Mouse (Mus musculus): ENCODE measurements around the gene Zswim4. TPM values are rescaled to one million over a fixed set of nuclear protein-coding genes. Genes with fewer than 3 reads are reported as not detected.
A peak's percentile ranks its signal among the peaks of the same experiment; 100 is the strongest.

Zswim4 gene
- polyA plus RNA-seq, 1 experiment from 2014 or later = 37.2 TPM

DNA sequence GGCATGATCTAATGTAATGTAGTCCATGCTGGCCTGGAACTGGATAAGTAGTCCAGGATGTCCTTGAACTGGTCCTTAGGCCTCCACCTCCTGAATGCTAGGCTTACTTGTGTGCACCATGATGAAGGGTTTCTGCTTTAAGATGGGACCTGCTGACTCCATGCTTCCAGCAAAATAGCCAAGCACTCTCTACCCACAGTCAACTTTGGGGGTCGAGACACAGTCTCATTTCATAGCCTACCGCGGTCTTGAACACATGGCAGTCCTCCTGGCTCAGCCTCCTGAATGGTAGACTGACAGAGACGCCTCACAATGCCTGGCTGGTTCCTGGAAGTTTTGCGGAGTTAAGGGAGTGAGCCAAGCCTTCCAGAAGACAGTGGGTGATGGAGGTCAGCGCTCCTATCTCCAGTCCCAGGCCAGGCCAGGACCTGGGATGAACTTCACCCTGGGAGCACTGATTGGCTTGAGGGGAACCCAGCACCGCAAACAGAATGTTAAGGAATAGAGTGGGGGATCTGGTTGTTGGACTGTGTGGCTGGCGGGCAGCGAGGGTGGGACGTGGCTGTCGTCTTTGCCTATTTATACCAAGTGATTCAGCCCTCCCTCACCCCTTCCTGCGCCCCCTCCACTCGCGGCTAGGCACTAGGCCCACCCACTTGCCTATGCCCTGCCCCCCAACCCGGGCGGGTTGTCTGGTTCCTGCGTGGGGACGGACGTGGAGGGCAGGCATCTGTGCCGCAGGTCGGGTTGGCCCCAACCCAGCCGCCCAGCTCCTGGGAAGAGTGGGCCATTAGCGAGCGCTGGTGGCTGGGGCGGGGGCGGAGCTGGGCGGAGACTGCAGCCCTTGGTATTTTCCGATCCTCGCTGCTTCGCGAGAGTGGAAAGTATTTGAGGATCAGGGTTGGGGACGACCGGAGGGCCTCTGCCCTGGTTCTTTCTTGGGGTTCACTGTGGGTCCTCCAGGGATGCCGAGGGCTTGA, 33.6 kb downstream of the Zswim4 start:
- WGBS = 10% methylated on average over 34 of the region's 34 CpGs

DNA sequence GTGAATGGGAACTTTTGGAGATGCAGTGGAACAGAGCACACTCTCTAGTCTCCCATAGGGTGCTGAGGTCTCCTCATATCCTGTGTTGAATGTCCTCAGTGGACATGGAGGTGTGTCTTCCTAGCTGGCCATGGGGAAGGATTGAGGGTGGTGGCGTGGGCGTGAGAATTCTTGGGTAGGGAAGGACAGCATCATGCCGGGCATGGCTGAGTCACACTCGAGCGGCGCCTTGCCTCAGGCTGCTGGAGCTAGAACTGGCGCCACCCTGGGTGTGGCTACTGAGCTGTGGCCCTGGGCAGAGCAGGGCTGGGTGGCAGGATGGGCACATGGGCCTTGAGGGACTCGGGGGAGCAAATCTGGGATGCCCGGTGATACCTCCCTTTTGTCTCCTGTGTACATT, 34.4 kb downstream of the Zswim4 start:
- Histone ChIP-seq H3K4me3 (peak overlapping the region; percentile 70), H3K27me3 (replicated peaks; ENCODE audit: low read depth, poor library complexity, severe bottlenecking) (peaks cover 18% of the 10 kb centered on the region), H3K9me3 (no peaks in the 10 kb centered on the region), H3K27ac (replicated peaks) (no peak overlapping the region), H3K4me1 (peaks cover 69% of the 10 kb centered on the region), H3K36me3 (replicated peaks) (peaks cover 16% of the 10 kb centered on the region)
- DNase-seq (ENCODE audit: low spot score) = no peak
- 88% methylated on average over 9 of the region's 9 CpGs for WGBS

More for the DNA sequence above, 33.6 kb downstream of the Zswim4 start:
- Histone ChIP-seq H3K27ac (replicated peaks) (peak overlapping the region; percentile 87), H3K36me3 (replicated peaks) (peaks cover 18% of the 10 kb centered on the region), H3K27me3 (replicated peaks; ENCODE audit: low read depth, poor library complexity, severe bottlenecking) (peaks cover 18% of the 10 kb centered on the region), H3K4me1 (peaks cover 69% of the 10 kb centered on the region), H3K9me3 (no peaks in the 10 kb centered on the region), H3K4me3 (peak overlapping the region; percentile 70)
- peak; percentile 82 for DNase-seq (ENCODE audit: low spot score)

DNA sequence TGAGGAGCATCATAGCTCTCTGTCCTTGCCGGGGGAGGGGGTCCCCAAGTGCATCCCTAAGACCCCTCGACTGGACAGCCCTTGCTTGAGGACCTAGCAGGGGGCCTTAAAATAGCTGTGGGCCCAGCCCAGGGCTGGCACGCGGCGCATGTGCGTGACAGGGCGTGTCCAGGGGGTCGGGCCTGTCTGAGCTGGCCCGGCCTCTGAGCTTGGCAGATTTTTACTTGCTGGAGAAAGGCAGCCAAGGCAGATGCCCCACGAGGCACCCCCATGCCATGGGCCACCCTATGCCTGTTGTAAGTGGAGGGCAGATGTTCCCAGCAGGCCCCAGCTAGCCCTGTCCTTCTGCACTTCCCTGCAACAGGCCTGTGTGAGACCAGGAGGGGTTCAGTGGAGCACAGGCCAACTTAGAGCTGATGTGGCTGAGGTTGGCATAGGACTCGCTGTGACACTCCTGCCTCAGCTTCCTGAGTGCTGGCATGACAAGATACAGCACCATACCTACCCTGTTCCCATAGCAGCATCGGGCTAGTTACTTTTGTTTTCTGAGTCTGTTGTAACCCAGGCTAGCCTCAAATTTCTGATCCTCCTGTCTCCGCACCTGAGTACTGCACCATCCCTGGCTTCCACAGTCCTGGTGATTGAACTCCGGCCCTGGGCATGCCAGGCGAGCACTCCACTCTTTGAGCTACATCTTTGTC, 35.2 kb downstream of the Zswim4 start:
- 62% methylated on average over 15 of the region's 15 CpGs for WGBS
- Histone ChIP-seq H3K27me3 (replicated peaks; ENCODE audit: low read depth, poor library complexity, severe bottlenecking) (peaks cover 18% of the 10 kb centered on the region), H3K36me3 (replicated peaks) (peaks cover 13% of the 10 kb centered on the region), H3K4me3 (peak overlapping the region; percentile 70), H3K9me3 (no peaks in the 10 kb centered on the region), H3K4me1 (peaks cover 73% of the 10 kb centered on the region), H3K27ac (replicated peaks) (peak overlapping the region; percentile 95)
- no peak for DNase-seq (ENCODE audit: low spot score)

DNA sequence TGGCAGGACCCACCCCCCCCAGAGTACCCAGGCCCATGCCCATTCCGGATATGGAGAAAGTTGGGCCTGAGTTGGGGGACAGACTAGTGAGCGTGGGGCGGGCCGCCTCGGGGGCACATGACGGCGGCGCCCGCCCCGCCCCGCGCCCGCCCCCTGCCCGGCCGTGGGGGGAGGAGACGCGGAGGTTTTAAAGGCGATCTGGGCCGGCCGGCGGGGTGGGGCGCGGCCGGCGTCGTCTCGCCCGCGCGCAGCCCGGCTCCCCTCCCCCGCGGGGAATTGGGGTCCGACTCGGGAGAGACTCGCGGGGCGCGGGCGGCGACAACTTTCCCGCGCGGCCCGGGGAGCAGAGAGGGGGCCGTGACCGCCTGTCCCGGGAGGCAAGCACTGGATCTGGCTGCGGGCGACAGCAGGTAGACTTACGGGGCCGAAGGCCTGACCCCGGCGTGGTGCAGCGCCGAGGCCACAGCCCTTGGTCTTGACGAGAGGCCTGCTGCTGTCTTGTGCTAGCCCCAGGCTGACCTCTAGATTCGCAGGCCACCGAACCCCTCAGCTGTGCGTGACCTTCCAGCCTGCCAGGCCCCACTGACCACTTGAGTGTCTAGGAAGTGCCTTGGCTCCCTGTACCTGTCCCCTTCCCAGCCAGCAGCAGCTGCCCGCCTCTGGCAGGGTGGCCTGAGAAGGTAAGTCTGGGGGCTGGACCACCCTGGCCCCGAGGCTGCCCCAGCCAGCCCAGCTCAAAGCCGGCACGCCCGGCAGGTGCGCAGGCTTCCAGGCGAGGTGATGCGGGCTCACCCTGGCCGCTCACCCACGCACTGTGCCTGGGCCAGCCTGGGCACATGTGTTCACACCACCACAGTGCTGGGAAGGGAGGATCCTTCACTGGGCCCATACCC, 36.0 kb downstream of the Zswim4 start:
- Histone ChIP-seq H3K4me1 (peaks cover 73% of the 10 kb centered on the region), H3K36me3 (replicated peaks) (peaks cover 7% of the 10 kb centered on the region; the same call in 1 of the 2 replicates), H3K27me3 (replicated peaks; ENCODE audit: low read depth, poor library complexity, severe bottlenecking) (peaks cover 18% of the 10 kb centered on the region), H3K27ac (replicated peaks) (peak overlapping the region; percentile 95), H3K9me3 (no peaks in the 10 kb centered on the region), H3K4me3 (peak overlapping the region; percentile 70)
- peak; percentile 82 for DNase-seq (ENCODE audit: low spot score)
- 4% methylated on average over 70 of the region's 70 CpGs for WGBS

GRCm38 (mm10) chr8:84200126-84200555, 36.7 kb downstream of the Zswim4 start:
- peaks cover 73% of the 10 kb centered on the region for H3K4me1 ChIP-seq
- no peak for DNase-seq (ENCODE audit: low spot score)
- H3K27me3 ChIP-seq (replicated peaks; ENCODE audit: low read depth, poor library complexity, severe bottlenecking) = peaks cover 18% of the 10 kb centered on the region
- H3K4me3 ChIP-seq = peak overlapping the region; percentile 70
- WGBS = 21% methylated on average over 8 of the region's 8 CpGs
- no peaks in the 10 kb centered on the region for H3K9me3 ChIP-seq
- peaks cover 4% of the 10 kb centered on the region; the same call in 1 of the 2 replicates for H3K36me3 ChIP-seq (replicated peaks)
- H3K27ac ChIP-seq (replicated peaks) = peak overlapping the region; percentile 95

DNA sequence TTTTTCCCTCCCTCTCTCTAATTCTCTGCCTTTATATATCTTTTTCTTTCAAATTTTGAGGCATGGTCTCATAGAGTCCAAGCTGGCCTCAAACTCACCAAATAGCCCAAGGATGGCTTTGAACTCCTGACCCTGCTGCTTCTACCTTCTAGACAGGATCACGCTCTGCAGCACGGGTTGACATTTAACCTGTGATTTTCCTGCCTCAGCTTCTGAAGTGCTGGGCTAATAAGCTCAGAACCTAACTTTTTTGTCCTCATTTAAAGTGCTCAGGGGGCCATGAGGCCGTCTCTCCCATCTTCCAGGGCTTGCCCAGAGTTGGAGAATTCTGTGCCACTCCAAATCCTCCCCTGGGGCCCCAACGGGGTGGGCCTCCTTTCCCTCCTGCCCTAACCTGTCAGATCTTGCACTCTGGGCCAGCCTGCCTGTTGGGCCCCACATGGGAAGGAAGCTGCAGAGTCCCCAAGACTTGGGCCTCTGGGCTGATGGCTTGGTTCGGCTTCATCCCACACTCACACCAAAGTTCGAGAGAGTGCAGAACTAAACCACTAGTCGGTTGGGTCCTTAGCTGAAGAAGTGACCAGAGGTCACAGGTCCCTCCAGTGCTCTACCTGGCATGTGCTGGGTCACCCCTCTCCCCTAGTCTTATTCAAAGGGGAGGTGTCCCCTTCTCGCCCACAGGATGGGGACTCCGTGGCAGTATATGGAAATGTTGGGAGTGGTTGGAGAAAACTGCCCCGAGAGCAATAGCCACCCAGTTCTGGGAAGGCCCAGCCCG, 37.3 kb downstream of the Zswim4 start:
- H3K4me1 ChIP-seq = peaks cover 73% of the 10 kb centered on the region
- no peak for DNase-seq (ENCODE audit: low spot score)
- H3K36me3 ChIP-seq (replicated peaks) = 0 out of 2 replicates have a peak, but pooled peaks cover 4% of the 10 kb centered on the region
- H3K27ac ChIP-seq (replicated peaks) = peak overlapping the region; percentile 95
- H3K4me3 ChIP-seq = peak overlapping the region; percentile 70; the same call in 1 of the 2 replicates
- H3K9me3 ChIP-seq = no peaks in the 10 kb centered on the region
- 50% methylated on average over 11 of the region's 11 CpGs for WGBS
- H3K27me3 ChIP-seq (replicated peaks; ENCODE audit: low read depth, poor library complexity, severe bottlenecking) = peaks cover 18% of the 10 kb centered on the region

GRCm38 (mm10) chr8:84198871-84199270, 38.0 kb downstream of the Zswim4 start:
- H3K36me3 ChIP-seq (replicated peaks) = 0 out of 2 replicates have a peak, but pooled peaks cover 4% of the 10 kb centered on the region
- DNase-seq (ENCODE audit: low spot score) = no peak
- H3K27ac ChIP-seq (replicated peaks) = peak overlapping the region; percentile 95
- H3K9me3 ChIP-seq = no peaks in the 10 kb centered on the region
- H3K4me1 ChIP-seq = peaks cover 69% of the 10 kb centered on the region
- WGBS = 18% methylated on average over 4 of the region's 4 CpGs
- peaks cover 18% of the 10 kb centered on the region for H3K27me3 ChIP-seq (replicated peaks; ENCODE audit: low read depth, poor library complexity, severe bottlenecking)
- H3K4me3 ChIP-seq = peak overlapping the region; percentile 70

GRCm38 (mm10) chr8:84197922-84198774, 38.7 kb downstream of the Zswim4 start:
- H3K36me3 ChIP-seq (replicated peaks) = 0 out of 2 replicates have a peak, but pooled peaks cover 4% of the 10 kb centered on the region
- DNase-seq (ENCODE audit: low spot score) = peak; percentile 97
- H3K4me3 ChIP-seq = peak overlapping the region; percentile 66
- peak overlapping the region; percentile 95 for H3K27ac ChIP-seq (replicated peaks)
- 2% methylated on average over 30 of the region's 30 CpGs for WGBS
- H3K9me3 ChIP-seq = no peaks in the 10 kb centered on the region
- H3K27me3 ChIP-seq (replicated peaks; ENCODE audit: low read depth, poor library complexity, severe bottlenecking) = peaks cover 21% of the 10 kb centered on the region
- peaks cover 67% of the 10 kb centered on the region for H3K4me1 ChIP-seq

- peaks cover 20% of the 10 kb centered on the region for H3K27me3 ChIP-seq (replicated peaks; ENCODE audit: low read depth, poor library complexity, severe bottlenecking)
- peak overlapping the region; percentile 95 for H3K27ac ChIP-seq (replicated peaks)
- WGBS = 2% methylated on average over 43 of the region's 43 CpGs
- H3K9me3 ChIP-seq = no peaks in the 10 kb centered on the region
- DNase-seq (ENCODE audit: low spot score) = peak; percentile 98
- H3K4me3 ChIP-seq = peak overlapping the region; percentile 66
- H3K36me3 ChIP-seq (replicated peaks) = 0 out of 2 replicates have a peak, but pooled peaks cover 4% of the 10 kb centered on the region
- peaks cover 67% of the 10 kb centered on the region for H3K4me1 ChIP-seq
Measured at GRCm38 (mm10) chr8:84197141-84197921, 39.5 kb downstream of the Zswim4 start.

GRCm38 (mm10) chr8:84194224-84194743, 42.6 kb downstream of the Zswim4 start:
- H3K4me1 ChIP-seq = peaks cover 52% of the 10 kb centered on the region
- H3K36me3 ChIP-seq (replicated peaks) = no peaks in the 10 kb centered on the region
- 0 out of 2 replicates have a peak overlapping the region, but pooled peaks have one; percentile 30 for H3K27ac ChIP-seq (replicated peaks)
- no peak for DNase-seq (ENCODE audit: low spot score)
- peaks cover 8% of the 10 kb centered on the region; the same call in 1 of the 2 replicates for H3K27me3 ChIP-seq (replicated peaks; ENCODE audit: low read depth, poor library complexity, severe bottlenecking)
- H3K4me3 ChIP-seq = no peak overlapping the region
- H3K9me3 ChIP-seq = no peaks in the 10 kb centered on the region
- 70% methylated on average over 3 of the region's 3 CpGs for WGBS

Data from embryonic facial prominence, embryonic 10.5 days (tissue).